Mouse (Mus musculus) B cell, adult 2 months (primary cell): Measurements from ENCODE around the gene S100a6.

ENCODE experiments used
- DNase-seq, 2 experiments: peaks; one replicate each; pipeline ENCODE4 v3.0.0; 2022

S100a6 gene

DNA sequence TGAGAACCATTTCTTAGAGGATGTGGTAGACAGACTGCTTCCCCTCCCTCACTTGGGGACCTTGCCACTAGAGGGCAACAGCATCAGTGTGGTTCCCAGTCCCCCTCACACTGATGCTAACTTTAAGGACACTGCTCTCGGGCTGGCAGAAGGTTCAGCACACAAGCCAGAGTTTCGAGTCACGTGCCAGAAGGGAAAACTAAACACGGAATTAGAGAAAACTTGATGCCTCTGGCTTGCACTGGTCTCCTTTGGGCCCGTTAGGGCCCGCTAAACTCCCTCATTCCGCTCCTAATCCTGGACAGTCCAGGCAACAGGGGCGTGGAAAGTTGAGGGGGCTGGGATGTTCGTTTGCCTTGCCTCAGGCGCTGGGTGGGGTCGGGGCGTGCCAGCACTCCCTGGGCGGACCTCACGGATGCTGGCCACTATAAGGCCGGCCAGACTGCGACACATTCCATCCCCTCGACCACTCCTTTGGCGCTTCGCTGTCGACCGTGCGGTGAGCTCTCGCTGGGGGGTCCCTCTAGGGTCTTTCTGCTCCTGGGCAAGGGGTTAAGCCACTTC lies at the start of gene S100a6:
TSS of gene S100a6 (plus strand) at position 155 of the 564 bp plus-strand sequence.
- DNase-seq: peak; percentile 77 to 84

GRCm38 (mm10) chr3:90574691-90575090 lies 38.0 kb upstream of the S100a6 start:
- no peak for DNase-seq

GRCm38 (mm10) chr3:90575320-90575719 lies 37.4 kb upstream of the S100a6 start:
- DNase-seq: no peak

DNA sequence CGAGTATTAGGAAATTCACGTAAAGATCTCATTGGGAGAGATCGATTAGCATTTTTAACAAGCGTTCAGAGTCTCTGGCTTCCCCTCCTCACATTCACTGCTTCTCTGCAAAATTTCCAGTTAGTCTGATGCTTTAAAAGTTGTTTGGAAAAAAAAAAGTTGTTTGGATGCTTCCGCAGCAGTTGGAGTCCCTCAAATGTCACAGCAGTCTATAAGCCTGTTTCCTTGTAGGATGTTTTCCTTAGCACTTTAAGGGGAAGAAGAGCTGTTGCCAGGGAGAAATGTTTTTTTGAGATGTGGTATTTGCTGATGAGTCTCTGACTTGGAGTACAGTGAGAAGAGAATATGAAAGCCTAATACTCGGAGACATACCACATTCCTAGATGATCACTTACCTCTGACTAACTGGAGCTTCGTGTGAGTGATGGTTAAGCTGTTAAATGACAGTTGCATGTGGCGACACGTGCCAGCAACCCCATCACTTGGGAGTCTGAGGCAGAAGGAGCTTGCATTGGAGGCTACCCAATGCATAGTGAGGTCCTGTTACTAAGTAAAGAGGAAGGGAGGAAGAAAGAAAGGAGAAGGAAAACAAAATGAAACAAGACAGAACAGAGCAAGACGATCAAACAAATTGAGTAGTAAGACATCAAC lies 36.2 kb upstream of the S100a6 start:
- DNase-seq: no peak

GRCm38 (mm10) chr3:90579433-90579832 lies 33.2 kb upstream of the S100a6 start:
- DNase-seq: no peak

DNA sequence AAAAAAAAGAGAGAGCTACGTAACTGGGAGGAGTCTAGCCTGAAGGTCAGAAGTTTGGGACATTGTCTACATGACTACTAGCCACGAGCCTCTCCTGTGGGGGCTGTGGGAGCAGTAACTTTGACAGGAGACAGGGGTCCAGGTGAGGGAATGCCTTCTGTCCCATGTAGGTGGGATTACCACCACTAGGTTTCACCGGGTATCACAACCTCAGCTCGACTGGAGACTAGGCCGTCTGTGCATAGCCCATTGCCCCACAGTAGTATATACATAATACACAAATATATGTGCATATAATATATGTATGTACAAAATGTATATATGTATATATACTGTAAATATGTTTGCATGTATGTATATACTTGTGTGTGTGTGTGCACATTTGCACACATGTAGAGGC lies 31.5 kb upstream of the S100a6 start:
- no peak for DNase-seq

GRCm38 (mm10) chr3:90582156-90582555 lies 30.5 kb upstream of the S100a6 start:
- DNase-seq: peak; percentile 30 to 42

DNA sequence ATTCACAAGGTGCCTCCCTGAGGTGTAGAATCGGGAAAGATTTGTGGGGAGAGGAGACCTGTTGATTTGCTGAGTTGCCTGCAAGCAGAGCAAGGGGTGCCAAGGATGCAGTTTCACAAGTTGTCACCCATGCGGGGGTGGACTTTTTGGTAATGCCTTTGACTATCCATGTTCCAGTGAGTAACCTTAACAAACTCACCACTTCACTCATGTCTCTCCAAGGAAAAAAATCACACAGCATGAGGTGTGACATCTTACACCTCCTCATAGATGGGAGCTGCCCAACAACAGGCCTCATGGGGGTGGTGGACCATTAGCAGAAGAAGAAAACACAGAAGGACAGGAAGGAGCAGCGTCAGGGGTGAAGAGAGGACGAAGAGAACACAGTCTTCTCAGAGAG lies 30.1 kb upstream of the S100a6 start:
- no peak for DNase-seq

GRCm38 (mm10) chr3:90583893-90584292 lies 28.8 kb upstream of the S100a6 start:
- DNase-seq: no peak

GRCm38 (mm10) chr3:90585595-90585994 lies 27.1 kb upstream of the S100a6 start:
- DNase-seq: peak; percentile 79 to 81

DNA sequence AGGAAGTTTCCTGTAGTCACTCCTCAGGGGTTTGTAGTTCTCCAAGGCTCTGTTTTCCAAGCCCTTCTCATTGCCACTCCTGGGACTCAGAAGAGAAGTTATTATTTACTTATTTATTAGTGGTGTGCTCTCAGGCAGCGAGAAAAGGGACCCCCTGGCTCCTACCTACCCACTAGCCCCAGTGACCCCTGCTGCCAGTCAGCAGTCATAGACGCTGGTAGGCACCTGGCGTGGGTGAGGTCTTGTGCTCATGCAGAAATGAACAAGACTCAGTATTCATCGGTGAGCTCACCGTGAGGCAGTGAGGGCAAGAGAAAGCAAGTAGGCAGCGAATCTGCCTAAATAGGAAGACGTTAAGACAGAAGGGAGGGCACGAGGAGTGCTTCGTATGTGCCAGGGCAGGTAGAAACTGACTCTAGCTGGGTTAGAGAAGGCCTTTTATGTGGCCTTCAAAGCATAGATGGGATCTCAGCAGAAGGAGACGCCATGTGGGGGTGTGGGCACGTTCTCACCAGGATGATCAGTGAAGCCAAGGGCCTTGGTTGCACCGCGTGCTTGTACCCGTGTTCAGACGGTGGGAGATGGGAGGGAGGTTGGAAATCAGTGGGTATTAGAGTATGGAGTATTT lies 26.6 kb upstream of the S100a6 start:
- DNase-seq: peak in 1 of 2 experiments; percentile 56

- DNase-seq: peak; percentile 91 to 95
Observed at GRCm38 (mm10) chr3:90586906-90587305, 25.8 kb upstream of the S100a6 start.

DNA sequence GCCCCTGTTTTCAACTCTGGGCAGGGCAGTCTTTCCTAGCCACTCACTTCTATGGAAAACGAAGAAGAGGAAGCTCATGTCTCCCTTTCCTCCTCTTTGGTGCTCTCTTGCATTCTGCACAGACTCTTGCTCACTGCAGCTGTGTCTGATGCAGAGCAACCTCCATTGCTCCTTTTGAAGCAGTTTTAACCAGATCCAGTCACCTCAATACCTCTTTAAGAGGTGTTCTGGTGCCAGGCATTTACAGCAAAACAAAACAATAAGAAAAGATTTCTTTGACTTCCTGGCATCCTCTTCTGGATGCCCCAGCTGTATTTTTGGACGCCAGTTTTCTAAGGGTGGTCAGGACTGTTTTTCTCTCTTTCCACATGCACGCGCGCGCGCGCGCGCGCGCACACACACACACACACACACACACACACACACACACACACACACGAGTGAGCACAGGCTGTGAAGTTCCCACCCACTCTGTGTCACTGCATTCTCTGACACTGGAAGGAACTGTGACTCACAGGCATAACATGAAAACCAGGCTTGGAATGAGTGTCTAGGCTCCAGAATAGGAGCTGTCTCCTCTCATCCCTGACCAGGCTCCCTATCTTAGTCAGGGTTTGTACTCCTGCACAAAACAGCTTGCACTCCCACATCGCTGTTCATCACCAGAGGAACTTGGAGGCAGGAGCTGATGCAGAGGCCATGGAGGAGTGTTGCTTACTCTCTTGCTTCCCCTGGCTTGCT lies 25.2 kb upstream of the S100a6 start:
- peak; percentile 58 to 64 for DNase-seq

- DNase-seq: peak in 1 of 2 experiments; percentile 43
Observed at GRCm38 (mm10) chr3:90589390-90589789, 23.3 kb upstream of the S100a6 start.

- DNase-seq: no peak
Observed at GRCm38 (mm10) chr3:90589947-90590346, 22.7 kb upstream of the S100a6 start, which contains the start of gene S100a2. TSS of gene S100a2 (plus strand) at chr3:90590247.

- no peak for DNase-seq
Observed at GRCm38 (mm10) chr3:90594466-90594865, 18.2 kb upstream of the S100a6 start.

DNA sequence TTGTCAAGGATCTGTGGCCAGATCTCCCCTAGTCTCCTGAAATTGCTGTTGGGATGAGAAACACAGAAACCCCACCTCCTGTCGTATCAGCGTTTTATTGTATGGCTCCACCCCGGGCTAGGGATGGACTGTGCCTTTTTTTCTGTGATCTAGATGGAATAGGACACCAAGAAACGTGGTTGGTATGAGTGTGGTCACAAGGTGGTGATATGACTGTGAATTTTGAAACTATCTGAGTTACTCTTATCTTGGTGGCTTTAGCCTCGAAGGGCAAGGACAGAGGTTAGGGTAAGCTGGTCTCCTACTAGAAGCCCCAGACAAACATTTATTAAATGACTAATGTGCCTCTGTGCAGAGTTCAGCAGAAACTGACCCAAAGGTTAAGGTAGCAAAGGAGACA lies 17.1 kb upstream of the S100a6 start:
- no peak for DNase-seq

DNA sequence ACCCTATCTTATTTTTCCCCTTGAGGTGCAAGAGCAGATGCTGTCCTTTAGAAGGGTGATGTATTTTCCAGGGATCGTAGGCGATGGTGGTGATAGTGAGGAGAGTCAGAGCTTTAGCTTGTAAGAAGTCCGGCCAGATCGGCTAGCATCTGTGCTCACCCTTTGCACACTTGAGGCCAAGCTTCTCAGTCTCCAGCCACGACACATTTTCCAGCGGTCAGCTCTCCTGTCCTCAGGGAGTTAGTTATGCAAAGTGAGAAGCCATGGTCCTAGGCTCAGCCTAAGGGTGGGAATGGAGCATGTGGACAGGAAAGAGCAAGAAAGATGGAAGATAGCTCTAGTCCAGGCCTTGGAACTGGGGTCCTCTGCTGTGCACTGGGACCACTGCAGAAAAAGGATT lies 15.9 kb upstream of the S100a6 start:
- DNase-seq: no peak

DNA sequence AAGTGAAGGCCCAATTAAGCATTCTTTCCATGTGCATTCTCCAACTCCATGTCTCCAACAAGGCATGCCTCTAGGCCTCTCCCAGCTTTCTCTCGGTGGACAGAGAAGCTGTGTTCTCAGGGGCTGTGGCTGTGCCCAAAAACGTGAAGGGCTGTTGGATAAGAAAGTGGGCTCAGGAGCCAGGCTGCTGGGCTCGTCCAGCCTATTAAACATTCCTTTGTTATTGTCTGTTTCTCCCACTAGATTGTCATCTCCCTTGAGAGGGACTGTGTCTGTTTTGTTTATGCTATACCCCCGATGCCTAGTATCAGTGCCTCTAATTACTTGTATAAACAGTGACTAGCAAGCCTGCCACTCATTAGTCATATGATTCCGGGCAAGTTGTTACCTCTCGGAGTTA lies 14.9 kb upstream of the S100a6 start:
- DNase-seq: no peak

DNA sequence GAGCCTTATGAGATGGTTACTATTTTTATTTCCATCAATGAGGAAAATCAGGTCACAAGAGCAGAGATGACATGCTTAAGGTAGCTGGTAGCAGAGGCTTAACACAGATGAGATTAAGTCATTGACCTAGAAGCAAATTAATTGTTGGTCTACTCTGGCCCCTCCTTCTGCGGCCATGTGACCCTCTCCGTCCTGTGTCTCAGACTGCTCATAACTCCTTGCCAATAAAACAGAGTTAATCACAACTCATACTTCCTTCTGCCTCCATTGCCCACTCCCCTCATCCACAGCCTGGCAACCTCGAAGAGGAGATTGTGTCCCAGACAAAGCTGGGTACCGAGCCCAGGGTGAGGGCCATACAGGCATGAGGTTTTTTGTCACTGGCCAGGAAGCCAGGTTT lies 14.5 kb upstream of the S100a6 start:
- peak; percentile 45 to 48 for DNase-seq

GRCm38 (mm10) chr3:90599401-90599800 lies 13.3 kb upstream of the S100a6 start:
- no peak for DNase-seq

DNA sequence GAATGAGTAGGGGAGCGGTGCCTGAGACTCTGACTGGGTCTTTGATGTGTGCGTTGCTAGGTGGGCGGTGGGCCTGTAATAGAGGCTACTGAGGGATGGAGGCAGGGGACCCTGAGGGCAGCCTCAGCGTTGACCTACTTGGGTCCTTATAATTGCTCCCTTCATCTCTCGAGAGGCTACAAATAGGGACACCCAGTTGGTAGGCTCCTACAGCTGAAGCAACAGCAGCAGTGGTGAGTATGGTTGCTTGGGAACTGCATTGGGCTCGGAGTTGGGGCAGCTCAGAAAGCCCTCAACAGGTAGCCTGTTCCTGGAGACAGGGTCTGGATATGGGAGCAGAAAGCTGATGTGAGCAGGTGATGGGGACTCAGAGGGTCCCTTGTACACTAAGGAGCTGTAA lies 12.6 kb upstream of the S100a6 start:
- DNase-seq: no peak

- no peak for DNase-seq
Observed at GRCm38 (mm10) chr3:90600458-90601195, 12.1 kb upstream of the S100a6 start.
